Mouse (Mus musculus): ENCODE measurements around the gene Sh3pxd2a. TPM values are rescaled to one million over a fixed set of nuclear protein-coding genes. Genes with fewer than 3 reads are reported as not detected.

Gene Sh3pxd2a
- total and polyA plus RNA-seq, 3 experiments, result 1.3 to 4.6 (median 3.2) TPM

DNA sequence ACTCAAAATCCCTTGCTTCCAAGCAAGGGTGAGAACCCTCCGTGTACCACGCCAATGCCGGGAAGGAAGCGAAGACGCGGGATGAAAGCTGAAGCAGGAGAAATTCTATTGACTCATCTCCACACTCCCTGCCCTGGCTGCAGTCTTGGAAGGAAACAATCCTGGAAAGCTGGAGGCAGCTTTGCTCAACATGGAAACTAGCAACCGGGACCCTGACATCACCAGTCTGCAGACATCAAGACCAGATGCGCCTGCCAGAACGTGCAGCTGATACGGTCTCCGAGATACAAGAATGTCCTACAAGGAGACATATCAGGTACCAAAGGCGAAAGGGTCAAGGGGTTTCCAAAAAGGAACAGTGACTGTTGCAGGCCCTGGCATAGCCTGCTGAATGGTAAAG lies 154.4 kb downstream of the Sh3pxd2a start:
- Histone ChIP-seq H3K27me3 (replicated peaks) (no peaks in the 10 kb centered on the region), H3K4me3 (replicated peaks in 1 of 3; ENCODE audit: low read depth in 2 of 3, low read length in 2 of 3, poor library complexity in 1 of 3) (no peak overlapping the region), H3K4me2 (ENCODE audit: insufficient read depth, low read depth, poor library complexity, severe bottlenecking) (no peak overlapping the region), H3K27ac (ENCODE audit: insufficient read depth, low read depth) (no peak overlapping the region), H3K79me2 (replicated peaks; ENCODE audit: control insufficient read depth, extremely low read depth, insufficient read depth, poor library complexity, severe bottlenecking) (no peaks in the 10 kb centered on the region), H3K36me3 (replicated peaks in 1 of 2; ENCODE audit: control insufficient read depth in 1 of 2, insufficient read depth in 1 of 2, low read length in 1 of 2) (peaks cover 0 to 49% of the 10 kb centered on the region in 2 experiments), H3K9me3 (replicated peaks; ENCODE audit: low read length) (no peaks in the 10 kb centered on the region), H3K9ac (ENCODE audit: insufficient read depth, low read depth) (no peak overlapping the region), H3K4me1 (ENCODE audit: control insufficient read depth in 1 of 2, insufficient read depth in 2 of 2) (peaks cover 0 to 17% of the 10 kb centered on the region in 2 experiments; a peak in 2 of 4 replicates)
- TF ChIP-seq POLR2A (IDR thresholded peaks at IDR 0.05; ENCODE audit: low read depth, low read length), result no peak
- no peak for TF ChIP-seq USF1 (IDR thresholded peaks at IDR 0.05; ENCODE audit: low read depth, low read length)
- no peak for TF ChIP-seq MXI1 (IDR thresholded peaks at IDR 0.05; ENCODE audit: low read depth, low read length)
- TF ChIP-seq MAX (IDR thresholded peaks at IDR 0.05; ENCODE audit: low read length), result no peak
- no peak for TF ChIP-seq HCFC1 (IDR thresholded peaks at IDR 0.05; ENCODE audit: low read depth, low read length)
- TF ChIP-seq MEF2A (IDR thresholded peaks at IDR 0.05; ENCODE audit: borderline replicate concordance, low read depth, low read length), result no peak
- no peak for TF ChIP-seq EP300 (IDR thresholded peaks at IDR 0.05; ENCODE audit: low read length)
- no peak for TF ChIP-seq MAZ (IDR thresholded peaks at IDR 0.05; ENCODE audit: low read depth, low read length)
- no peak for TF ChIP-seq IRF4 (IDR thresholded peaks at IDR 0.05; ENCODE audit: low read depth, low read length)
- TF ChIP-seq UBTF (IDR thresholded peaks at IDR 0.05; ENCODE audit: low read depth, low read length), result no peak
- TF ChIP-seq ZNF384 (IDR thresholded peaks at IDR 0.05; ENCODE audit: low read depth, low read length), result no peak
- no peak for TF ChIP-seq MYC (IDR thresholded peaks at IDR 0.05; ENCODE audit: low read depth, low read length)
- no peak for TF ChIP-seq SMC3 (IDR thresholded peaks at IDR 0.05; ENCODE audit: low read depth, low read length)
- no peak for TF ChIP-seq KAT2A (IDR thresholded peaks at IDR 0.05; ENCODE audit: insufficient replicate concordance, low read length)
- in situ Hi-C loops (cut with MboI; ENCODE audit: low pct_ligation_motif_present, low pct_unique_long_range_greater_than_20kb, low sequenced_read_pairs) (no loop called here), dilution Hi-C loops (cut with MboI; ENCODE audit: extremely low pct_ligation_motif_present, extremely low pct_unique_long_range_greater_than_20kb, low sequenced_read_pairs) (no loop called here)
- no peak for DNase-seq (ENCODE audit: extremely low read depth)

DNA sequence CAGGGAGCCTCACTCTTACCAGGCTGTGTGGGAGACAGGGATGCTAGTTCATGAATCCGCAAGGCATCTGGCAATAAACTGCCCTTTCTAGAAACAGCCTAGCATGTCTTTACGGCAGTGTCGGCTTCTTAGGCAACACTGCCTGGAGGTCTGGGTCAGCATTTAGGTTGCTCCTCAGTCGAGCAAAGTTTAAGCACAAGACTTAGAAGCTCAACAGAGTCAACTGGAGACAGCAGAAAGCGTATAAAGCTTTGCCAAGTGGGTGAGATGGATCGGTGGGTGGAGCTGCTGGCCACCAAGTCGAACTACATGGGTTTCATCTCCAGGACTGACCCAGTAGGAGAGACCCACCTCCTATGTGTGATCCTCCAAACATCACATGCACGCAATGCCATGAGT lies 157.3 kb downstream of the Sh3pxd2a start:
- H3K9me3 ChIP-seq (replicated peaks; ENCODE audit: low read length), result no peaks in the 10 kb centered on the region
- H3K4me3 ChIP-seq (replicated peaks in 1 of 3; ENCODE audit: low read depth in 2 of 3, low read length in 2 of 3, poor library complexity in 1 of 3), result no peak overlapping the region
- H3K4me1 ChIP-seq (ENCODE audit: control insufficient read depth in 1 of 2, insufficient read depth in 2 of 2), result no peaks in the 10 kb centered on the region
- dilution Hi-C loops (cut with MboI; ENCODE audit: extremely low pct_ligation_motif_present, extremely low pct_unique_long_range_greater_than_20kb, low sequenced_read_pairs) (no loop called here), in situ Hi-C loops (cut with MboI; ENCODE audit: low pct_ligation_motif_present, low pct_unique_long_range_greater_than_20kb, low sequenced_read_pairs) (no loop called here)
- no peaks in the 10 kb centered on the region for H3K27me3 ChIP-seq (replicated peaks)
- H3K36me3 ChIP-seq (replicated peaks in 1 of 2; ENCODE audit: control insufficient read depth in 1 of 2, insufficient read depth in 1 of 2, low read length in 1 of 2), result peaks cover 0 to 55% of the 10 kb centered on the region in 2 experiments
- H3K9ac ChIP-seq (ENCODE audit: insufficient read depth, low read depth), result no peak overlapping the region
- no peak for DNase-seq (ENCODE audit: extremely low read depth)
- H3K79me2 ChIP-seq (replicated peaks; ENCODE audit: control insufficient read depth, extremely low read depth, insufficient read depth, poor library complexity, severe bottlenecking), result no peaks in the 10 kb centered on the region
- no peak for TF ChIP-seq UBTF (IDR thresholded peaks at IDR 0.05; ENCODE audit: low read depth, low read length)
- TF ChIP-seq E2F4 (IDR thresholded peaks at IDR 0.05; ENCODE audit: insufficient replicate concordance, low read depth, low read length), result no peak
- no peak for TF ChIP-seq USF1 (IDR thresholded peaks at IDR 0.05; ENCODE audit: low read depth, low read length)
- TF ChIP-seq PAX5 (IDR thresholded peaks at IDR 0.05; ENCODE audit: low read length), result no peak
- no peak for TF ChIP-seq BHLHE40 (IDR thresholded peaks at IDR 0.05; ENCODE audit: low read depth, low read length)
- TF ChIP-seq NELFE (IDR thresholded peaks at IDR 0.05; ENCODE audit: low read depth, low read length), result no peak
- no peak for TF ChIP-seq MYC (IDR thresholded peaks at IDR 0.05; ENCODE audit: low read depth, low read length)
- TF ChIP-seq SMC3 (IDR thresholded peaks at IDR 0.05; ENCODE audit: low read depth, low read length), result no peak
- no peak for TF ChIP-seq JUN (IDR thresholded peaks at IDR 0.05; ENCODE audit: insufficient read depth, low read depth, low read length)
- TF ChIP-seq ZKSCAN1 (IDR thresholded peaks at IDR 0.05; ENCODE audit: borderline replicate concordance, low read depth, low read length), result no peak
- no peak for TF ChIP-seq IRF4 (IDR thresholded peaks at IDR 0.05; ENCODE audit: low read depth, low read length)
- no peak for TF ChIP-seq MAZ (IDR thresholded peaks at IDR 0.05; ENCODE audit: low read depth, low read length)
- TF ChIP-seq MXI1 (IDR thresholded peaks at IDR 0.05; ENCODE audit: low read depth, low read length), result no peak
- TF ChIP-seq CHD1 (IDR thresholded peaks at IDR 0.05; ENCODE audit: low read depth, low read length), result no peak
- TF ChIP-seq ETS1 (conservative IDR thresholded peaks at IDR 0.05; ENCODE audit: low read depth, low read length), result no peak
- no peak for TF ChIP-seq MEF2A (IDR thresholded peaks at IDR 0.05; ENCODE audit: borderline replicate concordance, low read depth, low read length)
- no peak overlapping the region for H3K27ac ChIP-seq (ENCODE audit: insufficient read depth, low read depth)
- H3K4me2 ChIP-seq (ENCODE audit: insufficient read depth, low read depth, poor library complexity, severe bottlenecking), result no peak overlapping the region

All from CH12.LX (cell line).